ENCODE assay signal across 10 mouse cellular contexts in genomic region chr6:12054149-12054548, GRCm38 (mm10).
DNase-seq lines count a peak whose midpoint lies in the region; ATAC-seq lines count a peak whose summit lies in the region.
"Had no signal": no experiment of that assay in that cellular context is flagged by ENCODE, and none has a peak within 500 bp of the region (broad histone marks: within the 10 kb centered on the region; RNA-seq: fewer than 3 reads in every experiment).

No protein-coding gene starts in this region.

- H3K4me3 ChIP-seq in heart, embryonic 14.5 days (ENCODE audit: control insufficient read depth in 1 of 2, insufficient read depth in 1 of 2, low read depth in 1 of 2, low read length in 2 of 2), result no peak overlapping the region

- H3K27me3 ChIP-seq in heart, embryonic 14.5 days (ENCODE audit: control insufficient read depth, insufficient read depth, low read length), result no peaks in the 10 kb centered on the region

- peak overlapping the region; percentile 52 for H3K4me2 ChIP-seq in heart, embryonic 14.5 days (ENCODE audit: low read length)

- 0 out of 2 replicates have a peak, but pooled peaks cover 6% of the 10 kb centered on the region for H3K36me3 ChIP-seq in heart, embryonic 14.5 days (ENCODE audit: control insufficient read depth, insufficient read depth, low read length)

- peak; percentile 2 for DNase-seq in adrenal gland, adult 8-10 months
- no peak for DNase-seq in adrenal gland, postnatal 25 days
- peak; percentile 84 for DNase-seq in Muller cell, postnatal 12 days (ENCODE audit: inconsistent ontology term)
- peak; percentile 3 to 21 for DNase-seq in kidney, postnatal 4 days
- DNase-seq in layer of hippocampus, postnatal 36 days, result no peak
- DNase-seq in left cerebral cortex, adult 9 months (ENCODE audit: low spot score in 2 of 2), result no peak
- no peak for DNase-seq in urinary bladder, postnatal 10 days (ENCODE audit: low spot score)
- DNase-seq: cerebellum, postnatal 25 days had no signal

- peak; percentile 83 for ATAC-seq in heart, embryonic 14.5 days (ENCODE audit: insufficient number of reproducible peaks, insufficient read depth, low FRiP score, low read depth)

- peak overlapping the region; percentile 77 to 80 for H3K27ac ChIP-seq in heart, embryonic 14.5 days (replicated peaks in 1 of 2; ENCODE audit: control insufficient read depth in 1 of 2, insufficient read depth in 1 of 2, low read depth in 2 of 2, low read length in 2 of 2)
- H3K27ac ChIP-seq: macrophage had no signal

- 13% methylated on average over 3 of the region's 3 CpGs for WGBS in heart, embryonic 14.5 days

- no peaks in the 10 kb centered on the region for H3K9me3 ChIP-seq in heart, embryonic 14.5 days (ENCODE audit: control insufficient read depth, low read length)

- H3K4me1 ChIP-seq in heart, embryonic 14.5 days (ENCODE audit: control insufficient read depth in 2 of 2, insufficient read depth in 2 of 2, low read length in 2 of 2), result peaks cover 4 to 14% of the 10 kb centered on the region in 2 experiments; a peak in 3 of 4 replicates

- H3K9ac ChIP-seq in heart, embryonic 14.5 days (ENCODE audit: low read length), result no peak overlapping the region

Comparison
In these comparisons a context has a peak if more than half of its experiments do, and no peak if none do; other contexts are left out.
1. DNase-seq: peak in adrenal gland, adult 8-10 months (single experiment), Muller cell, postnatal 12 days (single experiment) and kidney, postnatal 4 days (2 of 2); none in adrenal gland, postnatal 25 days (single experiment), layer of hippocampus, postnatal 36 days (0 of 2), left cerebral cortex, adult 9 months (0 of 2) and urinary bladder, postnatal 10 days (single experiment).